1 mouse cellular context compared by ENCODE assay signal in genomic region chr2:31291421-31291820, GRCm38 (mm10).
TF ChIP-seq lines count a peak whose summit lies in the region.

No protein-coding gene starts in this region.

TF ChIP-seq in CH12.LX, 34 proteins besides CTCF, POLR2A, EP300 and RAD21 (continued from another document):
- 0 out of 2 replicates have a peak, but pooled peaks have one; percentile 40 for TF ChIP-seq TCF12 (IDR thresholded peaks at IDR 0.05; ENCODE audit: low read depth, low read length)
- no peak for TF ChIP-seq MAFK (IDR thresholded peaks at IDR 0.05; ENCODE audit: insufficient replicate concordance, low read length)
- peak; percentile 15; the same call in 1 of the 2 replicates for TF ChIP-seq ZC3H11A (IDR thresholded peaks at IDR 0.05; ENCODE audit: low read depth, low read length)
- TF ChIP-seq SIN3A (IDR thresholded peaks at IDR 0.05; ENCODE audit: low read length): no peak
- TF ChIP-seq MEF2A (IDR thresholded peaks at IDR 0.05; ENCODE audit: borderline replicate concordance, low read depth, low read length): no peak
